10 mouse cellular contexts compared by ENCODE assay signal in the genomic region with DNA sequence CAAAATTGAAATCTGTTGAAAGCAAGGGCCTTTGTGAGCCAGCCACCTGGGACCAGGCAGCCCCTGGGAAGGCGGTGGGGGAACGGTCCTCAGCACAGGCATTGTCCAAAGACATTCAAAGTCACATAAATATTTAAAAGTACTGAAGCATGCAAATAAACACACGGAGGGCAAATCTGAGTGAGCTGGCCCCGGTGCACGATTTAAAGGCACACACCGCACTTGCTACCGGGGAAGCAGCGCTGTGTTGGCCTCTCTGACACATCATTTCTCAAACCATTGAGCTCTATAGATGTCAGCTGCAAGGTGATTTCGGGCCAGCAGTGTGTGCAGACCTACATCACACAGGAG.
A peak's percentile ranks its signal among the peaks of the same experiment; 100 is the strongest.
DNase-seq lines count a peak whose midpoint lies in the region; ATAC-seq and TF ChIP-seq lines count a peak whose summit lies in the region.
"Had no signal": no experiment of that assay in that cellular context is flagged by ENCODE, and none has a peak within 500 bp of the region (broad histone marks: within the 10 kb centered on the region; RNA-seq: fewer than 3 reads in every experiment).

No protein-coding gene starts in this region.

- no peak for TF ChIP-seq CTCF in heart, adult 2 months (IDR thresholded peaks at IDR 0.05)

- no peak for TF ChIP-seq EP300 in heart, adult 2 months (IDR thresholded peaks at IDR 0.05; ENCODE audit: insufficient read depth, low read depth, low read length)

- peak; percentile 84 for DNase-seq in heart, adult 11 months
- DNase-seq in heart, adult 2 months: no peak
- DNase-seq in spleen, postnatal 14 days (ENCODE audit: low spot score in 2 of 2): no peak
- no peak for DNase-seq in layer of hippocampus, adult 9-10 months (ENCODE audit: low spot score)
- DNase-seq in natural killer cell, adult 2 months (ENCODE audit: low spot score in 2 of 2): no peak
- DNase-seq: B cell, adult 2 months had no signal

- H3K4me1 ChIP-seq in heart, adult 2 months (ENCODE audit: control insufficient read depth, insufficient read depth, low read length): no peaks in the 10 kb centered on the region
- H3K4me1 ChIP-seq in hindbrain, embryonic 16.5 days (ENCODE audit: control insufficient read depth, insufficient read depth, low read depth, low read length): peaks cover 28% of the 10 kb centered on the region
- no peaks in the 10 kb centered on the region for H3K4me1 ChIP-seq in liver, embryonic 15.5 days (replicated peaks)
- peaks cover 27% of the 10 kb centered on the region for H3K4me1 ChIP-seq in neural tube, embryonic 12.5 days

- H3K4me2 ChIP-seq in hindbrain, embryonic 16.5 days (ENCODE audit: low read length): peak overlapping the region; percentile 8; the same call in 1 of the 2 replicates
- H3K4me2 ChIP-seq in liver, embryonic 15.5 days: peak overlapping the region; percentile 23; the same call in 1 of the 2 replicates
- peak overlapping the region; percentile 35; the same call in 1 of the 2 replicates for H3K4me2 ChIP-seq in neural tube, embryonic 12.5 days (replicated peaks)

- H3K27ac ChIP-seq in heart, adult 2 months: no peak overlapping the region
- peak overlapping the region; percentile 19 for H3K27ac ChIP-seq in hindbrain, embryonic 16.5 days (ENCODE audit: low read depth, low read length)
- no peak overlapping the region for H3K27ac ChIP-seq in liver, embryonic 15.5 days (replicated peaks)
- peak overlapping the region; percentile 37; the same call in 1 of the 2 replicates for H3K27ac ChIP-seq in neural tube, embryonic 12.5 days

- no peaks in the 10 kb centered on the region for H3K36me3 ChIP-seq in heart, adult 2 months (ENCODE audit: control insufficient read depth, insufficient read depth, low read length)
- H3K36me3 ChIP-seq in hindbrain, embryonic 16.5 days (ENCODE audit: control insufficient read depth, insufficient read depth, low read length): no peaks in the 10 kb centered on the region
- no peaks in the 10 kb centered on the region for H3K36me3 ChIP-seq in liver, embryonic 15.5 days (replicated peaks)
- H3K36me3 ChIP-seq in neural tube, embryonic 12.5 days: no peaks in the 10 kb centered on the region

- WGBS in heart, adult 2 months: 77% methylated on average over 9 of the region's 9 CpGs
- 22% methylated on average over 9 of the region's 9 CpGs for WGBS in hindbrain, embryonic 16.5 days
- 64% methylated on average over 9 of the region's 9 CpGs for WGBS in liver, embryonic 15.5 days (ENCODE audit: insufficient replicate concordance)
- 21% methylated on average over 9 of the region's 9 CpGs for WGBS in neural tube, embryonic 12.5 days

- no peak overlapping the region for H3K4me3 ChIP-seq in heart, adult 2 months
- no peak overlapping the region for H3K4me3 ChIP-seq in hindbrain, embryonic 16.5 days (ENCODE audit: low read length)
- no peak overlapping the region for H3K4me3 ChIP-seq in liver, embryonic 15.5 days (replicated peaks)
- no peak overlapping the region for H3K4me3 ChIP-seq in neural tube, embryonic 12.5 days

- peak; percentile 22; the same call in 1 of the 2 replicates for ATAC-seq in hindbrain, embryonic 16.5 days
- ATAC-seq in liver, embryonic 15.5 days (ENCODE audit: insufficient read depth): no peak
- peak; percentile 51 for ATAC-seq in neural tube, embryonic 12.5 days (ENCODE audit: low FRiP score, low read depth)
- ATAC-seq: inflammation-experienced regulatory T-cells, adult 6 months had no signal

- TF ChIP-seq POLR2A in heart, adult 2 months (IDR thresholded peaks at IDR 0.05; ENCODE audit: insufficient read depth, low read depth, low read length): no peak

- intact Hi-C loops in heart, adult 2 months (cut with DNase I): loop anchor here (10.0 kb wide), 2 partner anchors 134 to 464 kb away; a partner anchor contains a TSS

- H3K27me3 ChIP-seq in heart, adult 2 months (ENCODE audit: control insufficient read depth, insufficient read depth, low read length): no peaks in the 10 kb centered on the region
- no peaks in the 10 kb centered on the region for H3K27me3 ChIP-seq in hindbrain, embryonic 16.5 days (replicated peaks; ENCODE audit: control insufficient read depth, insufficient read depth, low read length)
- H3K27me3 ChIP-seq in liver, embryonic 15.5 days: no peaks in the 10 kb centered on the region
- no peaks in the 10 kb centered on the region for H3K27me3 ChIP-seq in neural tube, embryonic 12.5 days (replicated peaks)

- H3K9me3 ChIP-seq in hindbrain, embryonic 16.5 days (ENCODE audit: control insufficient read depth, low read length): no peaks in the 10 kb centered on the region
- no peaks in the 10 kb centered on the region for H3K9me3 ChIP-seq in liver, embryonic 15.5 days (replicated peaks)
- no peaks in the 10 kb centered on the region for H3K9me3 ChIP-seq in neural tube, embryonic 12.5 days

- no peak overlapping the region for H3K9ac ChIP-seq in heart, adult 2 months (ENCODE audit: low read depth, low read length)
- 0 out of 2 replicates have a peak overlapping the region, but pooled peaks have one; percentile 9 for H3K9ac ChIP-seq in hindbrain, embryonic 16.5 days (ENCODE audit: low read depth, low read length)
- no peak overlapping the region for H3K9ac ChIP-seq in liver, embryonic 15.5 days
- no peak overlapping the region for H3K9ac ChIP-seq in neural tube, embryonic 12.5 days

- H3K79me2 ChIP-seq in heart, adult 2 months (replicated peaks; ENCODE audit: control insufficient read depth, insufficient read depth, low read length): no peaks in the 10 kb centered on the region

Comparison
In these comparisons a context has a peak if more than half of its experiments do, and no peak if none do; other contexts are left out.
1. H3K27ac ChIP-seq: peak in hindbrain, embryonic 16.5 days (single experiment) and neural tube, embryonic 12.5 days (single experiment); none in heart, adult 2 months (single experiment) and liver, embryonic 15.5 days (single experiment).
2. Peak in every context shown above with its lines, with median percentiles within 50 percentile points of each other: H3K4me2 ChIP-seq.